Mouse (Mus musculus) bone marrow macrophage, adult 2 months (primary cell): ENCODE data around the gene Tbx2.

Experiments
- CTCF ChIP-seq: IDR thresholded peaks from 2 replicates; pipeline ENCODE4 v1.5.1; 2012; ENCODE audit warnings: low read depth, mild to moderate bottlenecking, low read length, moderate library complexity
- POLR2A ChIP-seq: IDR thresholded peaks from 2 replicates; pipeline ENCODE4 v1.6.1; 2012; ENCODE audit warnings: mild to moderate bottlenecking, low read depth, low read length, borderline replicate concordance

DNA sequence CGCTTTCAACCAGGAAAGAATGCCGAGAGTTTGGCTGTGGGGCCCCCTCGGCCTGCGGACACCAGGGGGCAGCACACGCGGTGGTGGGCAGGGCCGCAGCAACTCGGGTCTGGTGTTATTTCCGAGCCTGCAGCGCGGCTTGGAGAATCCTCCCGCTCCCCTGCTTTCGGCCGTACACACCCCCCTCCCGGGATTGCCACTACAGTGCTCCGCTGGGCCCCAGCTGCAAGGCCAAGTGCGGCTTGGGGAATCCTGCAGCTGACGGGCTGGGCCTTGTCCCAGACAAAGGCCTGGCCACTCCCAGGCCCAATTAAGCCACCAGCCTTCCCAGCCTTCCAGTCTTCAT, 11.0 kb downstream of the Tbx2 start:
- TF ChIP-seq CTCF (peak; percentile 68; the same call in 1 of the 2 replicates), POLR2A (no peak)
